In genomic region chrX:11689989-11690405, GRCm38 (mm10) we compare ENCODE assay signal across 7 mouse cellular contexts.
A peak's percentile ranks its signal among the peaks of the same experiment; 100 is the strongest.
DNase-seq lines count a peak whose midpoint lies in the region; ATAC-seq and TF ChIP-seq lines count a peak whose summit lies in the region.

No protein-coding gene starts in this region.

- TF ChIP-seq CTCF in lung, adult 2 months (IDR thresholded peaks at IDR 0.05; ENCODE audit: insufficient read depth, low read length) = no peak
- no peak for TF ChIP-seq CTCF in liver, adult 2 months (IDR thresholded peaks at IDR 0.05; ENCODE audit: low read depth, low read length)
- no peak for TF ChIP-seq CTCF in stomach, postnatal 0 days (IDR thresholded peaks at IDR 0.05; ENCODE audit: low read depth)

- ATAC-seq in embryonic facial prominence, embryonic 13.5 days (ENCODE audit: insufficient number of reproducible peaks, insufficient read depth, low FRiP score, low TSS enrichment, low read depth) = no peak
- ATAC-seq in stomach, postnatal 0 days (ENCODE audit: low FRiP score, low TSS enrichment) = no peak
- no peak; the same call in 1 of the 2 replicates for ATAC-seq in granulocyte monocyte progenitor cell, adult 5-6 weeks (replicated peaks; ENCODE audit: poor library complexity, severe bottlenecking)

- peak overlapping the region; percentile 39; the same call in 1 of the 2 replicates for H3K27ac ChIP-seq in embryonic facial prominence, embryonic 13.5 days
- H3K27ac ChIP-seq in liver, adult 2 months (replicated peaks; ENCODE audit: insufficient read depth, low read depth, low read length) = no peak overlapping the region
- H3K27ac ChIP-seq in stomach, postnatal 0 days (replicated peaks) = no peak overlapping the region

- no peak for TF ChIP-seq EP300 in stomach, postnatal 0 days (optimal IDR thresholded peaks at IDR 0.05)

- peak; percentile 6 for DNase-seq in lung, adult 2 months
- no peak for DNase-seq in lung, postnatal 14 days
- peak; percentile 2 for DNase-seq in liver, adult 2 months (ENCODE audit: extremely low read depth, low read depth, low spot score)
- peak; percentile 20 for DNase-seq in stomach, postnatal 0 days (ENCODE audit: low spot score)
- no peak for DNase-seq in heart, postnatal 25 days (ENCODE audit: low spot score)

- H3K4me2 ChIP-seq in embryonic facial prominence, embryonic 13.5 days = peak overlapping the region; percentile 45
- peak overlapping the region; percentile 17 for H3K4me2 ChIP-seq in stomach, postnatal 0 days (replicated peaks; ENCODE audit: low read depth)

- WGBS in lung, adult 2 months = 61% methylated on average over 18 of the region's 18 CpGs
- WGBS in embryonic facial prominence, embryonic 13.5 days = 44% methylated on average over 18 of the region's 18 CpGs
- 26% methylated on average over 18 of the region's 18 CpGs for WGBS in liver, adult 2 months
- 38% methylated on average over 18 of the region's 18 CpGs for WGBS in stomach, postnatal 0 days

- intact Hi-C loops in heart, postnatal 25 days (cut with DNase I) = no loop called here

- H3K9ac ChIP-seq in embryonic facial prominence, embryonic 13.5 days = no peak overlapping the region
- no peak overlapping the region for H3K9ac ChIP-seq in liver, adult 2 months (ENCODE audit: low read depth, low read length)
- no peak overlapping the region for H3K9ac ChIP-seq in stomach, postnatal 0 days (ENCODE audit: low read length)

- peaks cover 16% of the 10 kb centered on the region; the same call in 1 of the 2 replicates for H3K27me3 ChIP-seq in embryonic facial prominence, embryonic 13.5 days
- H3K27me3 ChIP-seq in liver, adult 2 months (ENCODE audit: control insufficient read depth, insufficient read depth, low read length) = no peaks in the 10 kb centered on the region
- no peaks in the 10 kb centered on the region for H3K27me3 ChIP-seq in stomach, postnatal 0 days (ENCODE audit: control insufficient read depth, insufficient read depth, low read length)

- H3K36me3 ChIP-seq in embryonic facial prominence, embryonic 13.5 days = no peaks in the 10 kb centered on the region
- no peaks in the 10 kb centered on the region for H3K36me3 ChIP-seq in liver, adult 2 months (ENCODE audit: control insufficient read depth, insufficient read depth, low read length)
- no peaks in the 10 kb centered on the region for H3K36me3 ChIP-seq in stomach, postnatal 0 days (ENCODE audit: control insufficient read depth, insufficient read depth, low read length)

- no peak for TF ChIP-seq POLR2A in lung, adult 2 months (IDR thresholded peaks at IDR 0.05; ENCODE audit: borderline replicate concordance, extremely low read depth, low read depth, low read length)
- TF ChIP-seq POLR2A in liver, adult 2 months (IDR thresholded peaks at IDR 0.05; ENCODE audit: extremely low read depth, insufficient read depth, low read length) = no peak

- no peak overlapping the region for H3K4me3 ChIP-seq in lung, adult 2 months (replicated peaks; ENCODE audit: extremely low read depth, low read depth, low read length)
- H3K4me3 ChIP-seq in embryonic facial prominence, embryonic 13.5 days = 0 out of 2 replicates have a peak overlapping the region, but pooled peaks have one; percentile 6
- peak overlapping the region; percentile 27; the same call in 1 of the 2 replicates for H3K4me3 ChIP-seq in liver, adult 2 months (ENCODE audit: insufficient read depth, low read depth, low read length)
- no peak overlapping the region for H3K4me3 ChIP-seq in stomach, postnatal 0 days (ENCODE audit: low read depth, low read length)

- H3K4me1 ChIP-seq in lung, adult 2 months (ENCODE audit: control insufficient read depth, insufficient read depth, low read length) = no peaks in the 10 kb centered on the region; the same call in 1 of the 2 replicates
- H3K4me1 ChIP-seq in embryonic facial prominence, embryonic 13.5 days = peaks cover 10% of the 10 kb centered on the region; the same call in 1 of the 2 replicates
- H3K4me1 ChIP-seq in liver, adult 2 months (ENCODE audit: control insufficient read depth, insufficient read depth, low read length) = no peaks in the 10 kb centered on the region; the same call in 1 of the 2 replicates
- H3K4me1 ChIP-seq in stomach, postnatal 0 days (replicated peaks; ENCODE audit: control insufficient read depth, insufficient read depth) = no peaks in the 10 kb centered on the region

- no peaks in the 10 kb centered on the region for H3K79me2 ChIP-seq in liver, adult 2 months (ENCODE audit: control insufficient read depth, insufficient read depth, low read length)

- no peaks in the 10 kb centered on the region for H3K9me3 ChIP-seq in embryonic facial prominence, embryonic 13.5 days
- no peaks in the 10 kb centered on the region for H3K9me3 ChIP-seq in stomach, postnatal 0 days (ENCODE audit: control insufficient read depth, low read length)

Comparison
In these comparisons a context has a peak if more than half of its experiments do, and no peak if none do; other contexts are left out.
1. DNase-seq: peak in lung, adult 2 months (single experiment), liver, adult 2 months (single experiment) and stomach, postnatal 0 days (single experiment); none in lung, postnatal 14 days (single experiment) and heart, postnatal 25 days (single experiment).
2. H3K4me3 ChIP-seq: peak in embryonic facial prominence, embryonic 13.5 days (single experiment) and liver, adult 2 months (single experiment); none in lung, adult 2 months (single experiment) and stomach, postnatal 0 days (single experiment).